Mouse (Mus musculus) midbrain, postnatal 0 days (tissue): ENCODE data around the gene Gm128. TPM values are rescaled to one million over a fixed set of nuclear protein-coding genes. Genes with fewer than 3 reads are reported as not detected.

Experiments used
- ATAC-seq: fragments of 200-750 bp; cut with Nextera tagmentation; 2 replicates; pipeline ENCODE4 v1.8.0; 2017; ENCODE audit warnings: moderate number of reproducible peaks, mild to moderate bottlenecking, moderate TSS enrichment, moderate library complexity; ENCODE audit not compliant: low FRiP score
- DNase-seq: peaks from one replicate; pipeline ENCODE4 v3.0.0-alpha.2; 2015; ENCODE audit warnings: low spot score
- H3K27ac ChIP-seq: fragments of 300-500 bp; sonication (generic); 2 replicates; pipeline ENCODE4 v1.5.1; 2014; ENCODE audit warnings: low read depth, mild to moderate bottlenecking, low read length, mixed read lengths
- H3K27me3 ChIP-seq: fragments of 300-500 bp; sonication (generic); 2 replicates; pipeline ENCODE4 v1.6.1; 2014; ENCODE audit warnings: low read length, control low read depth, mixed read lengths; ENCODE audit not compliant: insufficient read depth
- H3K36me3 ChIP-seq: fragments of 300-500 bp; sonication (generic); 2 replicates; pipeline ENCODE4 v1.6.1; 2014; ENCODE audit warnings: low read length, control low read depth, mixed read lengths; ENCODE audit not compliant: insufficient read depth
- H3K4me1 ChIP-seq: fragments of 300-500 bp; sonication (generic); 2 replicates; pipeline ENCODE4 v1.6.1; 2014; ENCODE audit warnings: mild to moderate bottlenecking, control low read depth, antibody characterized with exemption, low read length, mixed read lengths; ENCODE audit not compliant: insufficient read depth
- H3K4me2 ChIP-seq: fragments of 300-500 bp; sonication (generic); 2 replicates; pipeline ENCODE4 v1.6.1; 2014; ENCODE audit warnings: low read depth, mild to moderate bottlenecking, low read length, mixed read lengths; ENCODE audit not compliant: poor library complexity, severe bottlenecking
- H3K4me3 ChIP-seq: fragments of 300-500 bp; sonication (generic); 2 replicates; pipeline ENCODE4 v1.5.1; 2014; ENCODE audit warnings: low read depth, mild to moderate bottlenecking, low read length, moderate library complexity
- H3K9ac ChIP-seq: fragments of 300-500 bp; sonication (generic); replicated peaks from 2 replicates; pipeline ENCODE4 v1.6.1; 2014; ENCODE audit warnings: mild to moderate bottlenecking, low read length, moderate library complexity, mixed read lengths; ENCODE audit not compliant: poor library complexity, severe bottlenecking
- H3K9me3 ChIP-seq: fragments of 300-500 bp; sonication (generic); 2 replicates; pipeline ENCODE4 v1.6.1; 2016; ENCODE audit warnings: low read length, control low read depth
- CTCF ChIP-seq: IDR thresholded peaks from 2 replicates; pipeline ENCODE4 v1.5.1; 2016; ENCODE audit warnings: antibody characterized with exemption, mild to moderate bottlenecking
- WGBS: fragments of 180-500 bp; shearing (Covaris S2); extraction: QIAGEN DNeasy Blood & Tissue Kit; methylation state at CpG from one replicate; pipeline ENCODE4 v1.1.7; 2014; 5-methylcytosine and 5-hydroxymethylcytosine counted together
- polyA plus RNA-seq: library from polyadenylated mRNA; unstranded; fragments of >200 nt; fragmentation: Nextera tagmentation; extraction: Ambion mirVana; gene quantifications from 2 replicates; pipeline ENCODE4 v1.2.1, GENCODE M21; 2015
- total RNA-seq: library from RNA; depleted of rRNA; stranded (reverse); fragments of >200 nt; gene quantifications from 2 replicates; pipeline ENCODE4 v1.2.3, GENCODE M21; 2014

Gm128 gene
- total and polyA plus RNA-seq, 2 experiments from 2014 or later: 0.19 to 0.49 TPM

GRCm38 (mm10) chr3:95233303-95233980 lies 8.0 kb downstream of the Gm128 start:
- no peak overlapping the region for H3K9ac ChIP-seq
- peaks cover 43% of the 10 kb centered on the region for H3K36me3 ChIP-seq
- no peaks in the 10 kb centered on the region for H3K27me3 ChIP-seq
- H3K4me1 ChIP-seq: peaks cover 15% of the 10 kb centered on the region
- H3K9me3 ChIP-seq: no peaks in the 10 kb centered on the region
- WGBS: 85% methylated on average over 16 of the region's 16 CpGs
- no peak for TF ChIP-seq CTCF
- H3K27ac ChIP-seq: no peak overlapping the region
- H3K4me3 ChIP-seq: no peak overlapping the region
- DNase-seq (no peak), ATAC-seq (no peak)
- no peak overlapping the region for H3K4me2 ChIP-seq

GRCm38 (mm10) chr3:95232771-95233170 lies 8.6 kb downstream of the Gm128 start:
- H3K27ac ChIP-seq: no peak overlapping the region
- DNase-seq (no peak), ATAC-seq (no peak)
- WGBS: 89% methylated on average over 7 of the region's 7 CpGs
- H3K9me3 ChIP-seq: no peaks in the 10 kb centered on the region
- no peaks in the 10 kb centered on the region for H3K27me3 ChIP-seq
- H3K36me3 ChIP-seq: peaks cover 43% of the 10 kb centered on the region
- no peak for TF ChIP-seq CTCF
- no peak overlapping the region for H3K4me3 ChIP-seq
- no peak overlapping the region for H3K9ac ChIP-seq
- H3K4me2 ChIP-seq: no peak overlapping the region
- peaks cover 15% of the 10 kb centered on the region for H3K4me1 ChIP-seq

- H3K4me3 ChIP-seq: no peak within 1 kb of the TSS
- ATAC-seq (no peak), DNase-seq (no peak)
- H3K27me3 ChIP-seq: no peaks in the 10 kb centered on the region
- 65% methylated on average over 13 of the region's 13 CpGs for WGBS
- H3K27ac ChIP-seq: peak within 1 kb of the TSS; percentile 97
- H3K9ac ChIP-seq: peak within 1 kb of the TSS; percentile 42; the same call in 1 of the 2 replicates
- peaks cover 35% of the 10 kb centered on the region for H3K36me3 ChIP-seq
- H3K4me2 ChIP-seq: peak within 1 kb of the TSS; percentile 74
- H3K4me1 ChIP-seq: peaks cover 15% of the 10 kb centered on the region
- no peak for TF ChIP-seq CTCF
- H3K9me3 ChIP-seq: no peaks in the 10 kb centered on the region
Observed at GRCm38 (mm10) chr3:95231298-95232221, 9.8 kb downstream of the Gm128 start, which contains the start of gene Mllt11. Gene Mllt11 (minus strand): TSS chr3:95232171.

- peaks cover 29% of the 10 kb centered on the region for H3K36me3 ChIP-seq
- no peak for ATAC-seq
- peak overlapping the region; percentile 74 for H3K4me2 ChIP-seq
- TF ChIP-seq CTCF: no peak
- 25% methylated on average over 8 of the region's 8 CpGs for WGBS
- H3K4me3 ChIP-seq: peak overlapping the region; percentile 86
- no peaks in the 10 kb centered on the region for H3K9me3 ChIP-seq
- DNase-seq: peak; percentile 64
- no peaks in the 10 kb centered on the region for H3K27me3 ChIP-seq
- peak overlapping the region; percentile 87; the same call in 1 of the 2 replicates for H3K9ac ChIP-seq
- H3K27ac ChIP-seq: peak overlapping the region; percentile 97
- H3K4me1 ChIP-seq: peaks cover 19% of the 10 kb centered on the region
Observed at GRCm38 (mm10) chr3:95230495-95231297, 10.7 kb downstream of the Gm128 start.

- DNase-seq: peak; percentile 76
- Histone ChIP-seq H3K27ac (peak overlapping the region; percentile 97), H3K9ac (peak overlapping the region; percentile 87), H3K4me3 (peak overlapping the region; percentile 86), H3K4me2 (peak overlapping the region; percentile 74), H3K4me1 (peaks cover 22% of the 10 kb centered on the region), H3K9me3 (no peaks in the 10 kb centered on the region), H3K27me3 (no peaks in the 10 kb centered on the region), H3K36me3 (peaks cover 25% of the 10 kb centered on the region)
- 2% methylated on average over 13 of the region's 13 CpGs for WGBS
- ATAC-seq: peak; percentile 28; the same call in 1 of the 2 replicates
- no peak for TF ChIP-seq CTCF
Observed at GRCm38 (mm10) chr3:95229781-95230494, 11.5 kb downstream of the Gm128 start.
